Mouse (Mus musculus) forebrain, postnatal 0 days (tissue): ENCODE measurements around the gene 4930432M17Rik. TPM values are rescaled to one million over a fixed set of nuclear protein-coding genes. Genes with fewer than 3 reads are reported as not detected.

Source experiments
- ATAC-seq: fragments of 200-750 bp; cut with Nextera tagmentation; 2 replicates; pipeline ENCODE4 v1.8.0; 2017; ENCODE audit warnings: mild to moderate bottlenecking, moderate library complexity
- DNase-seq: peaks from one replicate; pipeline ENCODE4 v3.0.0-alpha.2; 2015
- H3K27ac ChIP-seq: fragments of 300-500 bp; sonication (generic); 2 replicates; pipeline ENCODE4 v1.5.1; 2014; ENCODE audit warnings: low read depth, mild to moderate bottlenecking, antibody characterized with exemption, low read length, moderate library complexity, mixed read lengths
- H3K27me3 ChIP-seq: fragments of 300-500 bp; sonication (generic); 2 replicates; pipeline ENCODE4 v1.6.1; 2014; ENCODE audit warnings: mild to moderate bottlenecking, low read length, mixed read lengths; ENCODE audit not compliant: insufficient read depth
- H3K36me3 ChIP-seq: fragments of 300-500 bp; sonication (generic); 2 replicates; pipeline ENCODE4 v1.6.1; 2014; ENCODE audit warnings: mild to moderate bottlenecking, moderate library complexity; ENCODE audit not compliant: insufficient read depth
- H3K4me1 ChIP-seq: fragments of 300-500 bp; sonication (generic); 2 replicates; pipeline ENCODE4 v1.6.1; 2014; ENCODE audit warnings: antibody characterized with exemption; ENCODE audit not compliant: insufficient read depth
- H3K4me2 ChIP-seq: fragments of 300-500 bp; sonication (generic); 2 replicates; pipeline ENCODE4 v1.6.1; 2014; ENCODE audit warnings: low read depth, mild to moderate bottlenecking, moderate library complexity
- H3K4me3 ChIP-seq: fragments of 300-500 bp; sonication (generic); 2 replicates; pipeline ENCODE4 v1.5.1; 2014; ENCODE audit warnings: low read depth, low read length, mixed read lengths
- H3K9ac ChIP-seq: fragments of 300-500 bp; sonication (generic); 2 replicates; pipeline ENCODE4 v1.6.1; 2014; ENCODE audit warnings: mild to moderate bottlenecking
- H3K9me3 ChIP-seq: fragments of 300-500 bp; sonication (generic); 2 replicates; pipeline ENCODE4 v1.6.1; 2016; ENCODE audit warnings: low read length
- CTCF ChIP-seq: sonication (generic); IDR thresholded peaks from 2 replicates; pipeline ENCODE4 v1.5.1; 2016; ENCODE audit warnings: antibody characterized with exemption, control low read depth, low read depth
- WGBS: fragments of 180-500 bp; shearing (Covaris S2); extraction: QIAGEN DNeasy Blood & Tissue Kit; methylation state at CpG from one replicate; pipeline ENCODE4 v1.1.7; 2014; 5-methylcytosine and 5-hydroxymethylcytosine counted together
- polyA plus RNA-seq: library from polyadenylated mRNA; unstranded; fragments of >200 nt; fragmentation: Nextera tagmentation; extraction: Ambion mirVana; gene quantifications from 2 replicates; pipeline ENCODE4 v1.2.1, GENCODE M21; 2015
- total RNA-seq: library from RNA; depleted of rRNA; stranded (reverse); fragments of >200 nt; gene quantifications from 2 replicates; pipeline ENCODE4 v1.2.3, GENCODE M21; 2014

Gene 4930432M17Rik
- total and polyA plus RNA-seq, 2 experiments from 2014 or later, result not detected

DNA sequence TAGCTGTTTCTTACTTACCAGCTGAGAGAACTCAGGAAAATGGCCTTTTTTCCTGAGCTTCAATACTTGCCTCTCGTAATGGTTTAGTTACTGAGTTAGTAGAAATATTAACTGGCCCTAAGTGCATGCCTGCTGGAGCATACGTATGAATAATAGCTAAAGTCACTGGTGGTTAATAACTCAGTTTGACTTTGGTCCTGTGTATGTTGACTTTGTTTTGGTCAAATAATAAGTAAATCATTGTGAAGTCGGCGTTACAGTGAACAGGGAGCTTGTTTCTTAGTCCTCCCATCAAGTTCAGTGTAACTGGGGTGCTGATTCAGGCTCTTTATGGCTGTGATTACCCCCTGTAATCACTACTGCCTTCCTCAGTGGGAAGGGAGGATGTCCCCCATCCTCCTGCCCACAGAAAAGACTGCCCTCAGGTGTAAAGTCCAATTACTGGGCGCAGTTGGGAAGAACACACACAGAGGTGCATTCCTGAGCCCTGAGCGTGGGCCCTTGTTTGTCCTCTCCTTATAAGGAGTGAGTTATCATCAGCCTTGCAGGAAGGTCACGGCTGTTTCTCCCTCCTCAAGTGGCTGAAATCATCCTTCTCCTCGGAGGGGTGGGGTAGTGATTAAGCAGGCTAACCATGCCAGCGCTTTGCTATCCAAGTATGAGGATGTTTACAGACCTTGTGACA is 24.1 kb upstream of the 4930432M17Rik start:
- 72% methylated on average over 9 of the region's 9 CpGs for WGBS
- H3K9me3 ChIP-seq, result no peaks in the 10 kb centered on the region
- no peaks in the 10 kb centered on the region for H3K36me3 ChIP-seq
- no peak overlapping the region for H3K9ac ChIP-seq
- no peak overlapping the region for H3K4me2 ChIP-seq
- no peaks in the 10 kb centered on the region for H3K27me3 ChIP-seq
- no peaks in the 10 kb centered on the region for H3K4me1 ChIP-seq
- no peak for DNase-seq
- no peak overlapping the region for H3K4me3 ChIP-seq
- ATAC-seq, result no peak
- TF ChIP-seq CTCF, result no peak
- no peak overlapping the region for H3K27ac ChIP-seq

- Histone ChIP-seq H3K4me1 (no peaks in the 10 kb centered on the region), H3K9ac (no peak overlapping the region), H3K27ac (no peak overlapping the region), H3K4me2 (no peak overlapping the region), H3K9me3 (no peaks in the 10 kb centered on the region), H3K4me3 (no peak overlapping the region), H3K27me3 (no peaks in the 10 kb centered on the region), H3K36me3 (no peaks in the 10 kb centered on the region)
- TF ChIP-seq CTCF, result no peak
- DNase-seq (no peak), ATAC-seq (no peak)
- 88% methylated on average over 8 of the region's 8 CpGs for WGBS
Observed at GRCm38 (mm10) chr3:121648238-121648778, 22.3 kb upstream of the 4930432M17Rik start.

- DNase-seq (no peak), ATAC-seq (no peak)
- Histone ChIP-seq H3K4me2 (no peak overlapping the region), H3K4me3 (no peak overlapping the region), H3K9ac (no peak overlapping the region), H3K9me3 (no peaks in the 10 kb centered on the region), H3K27ac (no peak overlapping the region), H3K27me3 (no peaks in the 10 kb centered on the region), H3K36me3 (no peaks in the 10 kb centered on the region), H3K4me1 (no peaks in the 10 kb centered on the region)
- WGBS, result 67% methylated on average over 10 of the region's 10 CpGs
- no peak for TF ChIP-seq CTCF
Observed at GRCm38 (mm10) chr3:121650052-121650671, 20.4 kb upstream of the 4930432M17Rik start.

GRCm38 (mm10) chr3:121651710-121652109 is 18.9 kb upstream of the 4930432M17Rik start:
- H3K36me3 ChIP-seq, result no peaks in the 10 kb centered on the region
- no peak overlapping the region for H3K4me2 ChIP-seq
- TF ChIP-seq CTCF, result no peak
- no peak overlapping the region for H3K27ac ChIP-seq
- no peak overlapping the region for H3K4me3 ChIP-seq
- ATAC-seq (no peak), DNase-seq (no peak)
- no peak overlapping the region for H3K9ac ChIP-seq
- 77% methylated on average over 3 of the region's 3 CpGs for WGBS
- H3K9me3 ChIP-seq, result no peaks in the 10 kb centered on the region
- no peaks in the 10 kb centered on the region for H3K4me1 ChIP-seq
- H3K27me3 ChIP-seq, result no peaks in the 10 kb centered on the region

- no peak for TF ChIP-seq CTCF
- no peaks in the 10 kb centered on the region for H3K27me3 ChIP-seq
- no peaks in the 10 kb centered on the region for H3K36me3 ChIP-seq
- no peak overlapping the region for H3K4me3 ChIP-seq
- H3K27ac ChIP-seq, result no peak overlapping the region
- H3K4me1 ChIP-seq, result no peaks in the 10 kb centered on the region
- no peaks in the 10 kb centered on the region for H3K9me3 ChIP-seq
- no peak overlapping the region for H3K4me2 ChIP-seq
- DNase-seq (no peak), ATAC-seq (no peak)
- no peak overlapping the region for H3K9ac ChIP-seq
- WGBS, result 68% methylated on average over 1 of the region's 1 CpGs
Observed at GRCm38 (mm10) chr3:121652186-121652585, 18.4 kb upstream of the 4930432M17Rik start.

DNA sequence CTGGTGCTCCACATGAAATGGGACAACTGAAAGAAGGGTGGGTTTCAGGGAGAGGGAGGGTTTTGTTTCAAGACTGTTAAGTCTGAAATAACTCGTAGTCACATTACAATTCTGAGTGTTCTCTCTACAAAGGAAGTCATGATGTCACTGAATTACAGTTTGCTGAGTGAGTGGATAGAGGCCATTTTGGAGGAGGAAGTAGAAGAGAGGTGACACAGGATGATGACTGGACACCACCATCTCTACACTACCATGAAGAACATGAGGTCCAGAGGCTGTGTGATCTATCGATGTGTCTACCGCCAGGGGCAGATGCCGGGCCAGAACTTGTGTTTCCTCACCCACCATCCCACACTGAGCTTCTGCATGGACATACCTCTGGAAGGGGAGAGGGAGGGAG is 13.6 kb upstream of the 4930432M17Rik start:
- no peak for ATAC-seq
- no peak overlapping the region for H3K9ac ChIP-seq
- WGBS, result 94% methylated on average over 4 of the region's 4 CpGs
- TF ChIP-seq CTCF, result no peak
- no peak overlapping the region for H3K4me3 ChIP-seq
- H3K36me3 ChIP-seq, result no peaks in the 10 kb centered on the region
- no peak overlapping the region for H3K27ac ChIP-seq
- H3K4me2 ChIP-seq, result no peak overlapping the region
- DNase-seq, result no peak
- no peaks in the 10 kb centered on the region for H3K9me3 ChIP-seq
- H3K27me3 ChIP-seq, result no peaks in the 10 kb centered on the region
- no peaks in the 10 kb centered on the region for H3K4me1 ChIP-seq

GRCm38 (mm10) chr3:121662705-121663469 is 7.7 kb upstream of the 4930432M17Rik start:
- H3K9ac ChIP-seq, result no peak overlapping the region
- no peaks in the 10 kb centered on the region for H3K27me3 ChIP-seq
- no peak overlapping the region for H3K4me3 ChIP-seq
- no peaks in the 10 kb centered on the region for H3K4me1 ChIP-seq
- DNase-seq (no peak), ATAC-seq (no peak)
- no peaks in the 10 kb centered on the region for H3K9me3 ChIP-seq
- H3K27ac ChIP-seq, result no peak overlapping the region
- no peak for TF ChIP-seq CTCF
- H3K4me2 ChIP-seq, result no peak overlapping the region
- 12% methylated on average over 4 of the region's 4 CpGs for WGBS
- H3K36me3 ChIP-seq, result no peaks in the 10 kb centered on the region
